Mouse (Mus musculus) cerebellum, postnatal 36 days (tissue): ENCODE measurements around the gene Cacna1d.

Experiments used
- DNase-seq, 2 experiments: peaks; one replicate each; pipeline ENCODE4 v3.0.0; 2021 to 2022; ENCODE audit warnings: mixed read lengths in 2 of 2

Gene Cacna1d

DNA sequence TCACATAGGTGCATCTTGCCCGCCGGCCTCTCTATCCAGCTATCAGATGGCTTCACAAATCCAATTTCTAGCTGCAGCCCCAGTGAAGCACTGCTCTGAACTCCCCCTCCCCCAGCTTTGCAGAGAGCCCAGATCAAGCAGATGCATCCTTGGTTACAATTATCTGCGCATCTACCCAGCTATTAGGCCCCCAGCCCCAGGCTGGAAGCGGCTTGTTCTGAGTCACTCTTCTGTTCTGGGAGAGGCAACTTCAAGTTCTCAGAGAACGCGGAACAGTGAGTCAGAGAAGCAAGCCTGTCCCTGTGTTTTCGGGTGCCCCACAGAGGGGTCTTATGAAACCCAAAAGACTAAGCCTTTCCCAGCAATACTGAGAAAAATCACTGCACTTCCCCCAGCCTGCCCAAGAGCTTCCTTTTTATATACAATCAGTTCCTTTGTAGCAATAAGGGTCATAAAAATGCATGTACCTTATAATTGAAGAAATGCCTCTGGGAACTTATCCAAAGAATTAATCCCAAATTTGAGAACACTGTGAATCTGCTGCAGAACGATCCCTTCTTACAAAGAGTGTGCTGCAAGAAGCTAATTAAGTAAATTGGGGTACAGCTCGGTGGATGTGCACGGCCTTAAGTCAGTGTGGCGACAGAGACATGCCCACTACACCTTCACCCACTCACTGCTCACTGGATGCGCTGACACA lies 235.4 kb downstream of the Cacna1d start:
- no peak for DNase-seq

DNA sequence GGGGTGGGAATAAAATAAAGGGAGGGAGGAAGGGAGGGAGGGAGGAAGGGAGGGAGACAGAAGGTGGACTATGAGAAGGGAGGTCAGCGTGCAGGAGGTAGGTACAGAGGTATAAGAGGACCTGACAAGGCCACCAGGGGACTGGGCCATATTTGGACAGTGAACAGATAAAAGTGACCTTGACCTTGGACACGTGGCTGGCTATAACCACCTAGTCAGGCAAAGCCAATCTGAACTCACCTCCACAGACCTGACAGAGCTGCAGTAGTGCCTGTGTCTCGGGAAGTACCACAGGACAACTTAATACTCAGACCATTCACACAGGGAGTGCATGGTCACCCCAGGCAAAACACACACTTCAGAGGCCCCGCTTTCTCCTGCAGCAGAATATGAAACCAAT lies 236.5 kb downstream of the Cacna1d start:
- no peak for DNase-seq

DNA sequence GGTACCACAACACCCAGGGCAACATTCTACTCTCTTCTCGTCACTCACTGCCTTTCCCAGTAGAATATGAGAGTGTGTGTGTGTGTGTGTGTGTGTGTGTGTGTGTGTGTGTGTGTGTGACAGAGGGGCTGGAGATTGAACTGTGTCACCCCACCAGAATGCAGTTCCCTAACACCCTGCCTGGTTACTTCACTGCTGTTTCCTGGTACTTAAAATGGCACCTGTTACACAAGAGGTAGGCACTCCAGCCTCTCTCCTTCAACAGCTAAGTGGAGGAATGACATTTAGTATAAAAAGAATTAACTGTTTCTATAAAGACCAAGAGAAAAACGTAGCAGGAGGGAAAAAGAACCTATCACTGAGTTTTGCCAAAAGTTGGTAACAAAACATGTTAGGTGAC lies 238.4 kb downstream of the Cacna1d start:
- DNase-seq = no peak

DNA sequence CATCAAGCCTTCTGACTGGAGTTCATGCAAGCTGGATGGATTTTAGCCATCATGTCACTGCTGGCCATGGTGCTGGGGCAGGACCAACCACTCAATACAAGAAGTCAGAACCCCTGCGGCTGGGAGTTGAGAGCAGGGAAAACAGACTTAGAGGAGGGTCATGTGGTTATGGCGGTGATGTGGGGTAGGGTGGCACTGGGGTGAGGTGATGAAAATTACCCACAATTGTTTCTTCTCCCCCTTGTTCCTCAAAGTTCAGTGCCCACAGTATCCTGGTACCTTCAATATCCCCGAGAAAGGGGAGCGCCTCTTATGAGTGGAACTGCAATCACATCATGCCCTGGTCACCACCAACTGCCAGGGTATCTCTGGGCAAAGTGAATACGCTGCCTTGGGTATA lies 239.9 kb downstream of the Cacna1d start:
- DNase-seq = no peak

DNA sequence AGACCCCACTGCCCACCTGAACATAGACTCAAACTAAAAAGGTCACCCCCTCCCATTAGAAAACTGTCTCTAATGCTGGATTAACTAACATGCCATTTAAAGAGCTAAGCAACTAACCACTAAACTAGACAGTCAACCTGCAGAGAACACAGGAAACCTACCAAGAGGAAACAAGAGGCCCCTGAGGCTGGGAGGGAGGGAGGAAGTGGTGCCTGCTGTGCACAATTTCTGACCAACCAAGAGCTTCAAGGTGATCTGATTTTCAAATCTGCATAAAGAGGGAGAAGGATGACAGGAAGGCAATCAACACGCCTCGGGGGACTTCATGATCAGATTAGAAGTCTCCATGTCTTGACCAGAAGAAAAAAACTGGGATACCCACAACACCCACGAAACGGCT lies 241.7 kb downstream of the Cacna1d start:
- DNase-seq = no peak

DNA sequence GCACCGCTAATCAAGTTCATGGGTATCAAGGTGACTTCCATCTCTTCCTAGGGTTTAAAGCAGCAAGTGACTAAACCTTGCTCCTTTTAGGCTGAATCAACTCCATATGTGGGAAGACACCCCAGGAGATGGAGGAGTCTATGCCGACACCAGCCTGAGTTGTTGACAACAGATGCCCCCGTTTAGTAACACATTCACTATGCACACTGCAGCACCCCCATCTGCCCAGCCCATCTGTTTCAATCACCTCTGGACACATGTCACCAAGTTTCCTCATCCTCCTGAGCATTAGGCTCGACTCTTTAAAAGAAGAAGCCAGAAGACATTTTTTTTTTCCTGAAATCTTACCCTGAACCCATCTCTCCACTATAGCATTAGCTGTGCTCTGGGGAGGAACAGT lies 242.4 kb downstream of the Cacna1d start:
- no peak for DNase-seq

DNA sequence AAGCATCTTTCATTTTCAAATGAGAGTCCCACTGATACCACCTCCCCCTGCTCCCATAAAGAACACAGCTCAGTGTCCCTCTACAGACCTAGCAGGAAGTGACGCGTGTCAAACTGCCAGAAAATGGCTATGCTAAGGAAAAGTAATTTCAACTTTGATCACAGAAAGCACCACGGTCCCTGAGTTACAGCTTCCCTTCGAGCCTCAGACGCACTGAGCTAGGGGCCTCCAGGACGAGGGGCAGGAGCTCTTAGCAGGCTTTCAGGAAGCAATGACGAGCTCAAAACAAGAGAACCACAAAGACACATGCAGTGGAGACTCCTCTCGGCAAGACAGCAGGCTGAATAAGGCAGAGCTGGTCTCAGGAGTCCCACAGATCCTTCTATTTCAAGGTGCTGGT lies 243.1 kb downstream of the Cacna1d start:
- no peak for DNase-seq

DNA sequence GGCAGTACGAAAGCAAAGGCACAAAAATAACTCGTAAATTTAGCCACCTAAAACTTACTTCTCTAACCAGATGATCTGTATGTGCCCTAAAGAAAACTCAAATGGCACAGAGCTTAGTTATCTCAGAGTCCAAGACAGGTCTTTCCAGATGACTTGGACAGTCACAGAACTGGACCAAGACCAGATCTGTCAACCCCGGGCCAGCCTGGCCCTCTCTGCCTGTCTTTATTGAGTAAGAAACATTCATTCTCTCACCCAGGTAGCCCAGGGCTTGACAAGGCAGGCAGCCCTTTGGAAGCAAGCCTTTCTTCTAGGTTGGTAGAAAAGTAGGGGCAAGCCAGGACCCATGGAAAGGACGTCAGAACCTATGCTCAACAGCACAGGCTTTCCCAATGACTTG lies 243.6 kb downstream of the Cacna1d start:
- no peak for DNase-seq

DNA sequence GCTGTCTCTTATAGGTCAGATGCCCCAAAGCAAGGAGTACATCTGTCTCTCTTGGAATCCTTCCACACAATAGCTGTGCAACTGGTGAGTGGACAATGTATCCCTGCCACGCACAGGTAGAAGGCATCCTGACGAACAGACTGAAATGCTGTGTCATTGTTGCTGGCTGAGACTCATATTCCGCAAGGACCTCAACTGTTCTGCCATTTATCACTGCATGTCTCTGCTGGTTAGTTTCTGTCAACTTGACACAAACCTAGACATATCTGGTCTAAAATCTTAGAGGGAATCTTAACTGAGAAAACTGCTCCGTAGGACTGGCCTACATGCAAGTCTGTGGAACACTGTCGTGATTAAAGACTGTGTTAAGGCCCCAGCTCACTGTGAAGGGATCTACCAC lies 246.5 kb downstream of the Cacna1d start:
- DNase-seq = no peak

DNA sequence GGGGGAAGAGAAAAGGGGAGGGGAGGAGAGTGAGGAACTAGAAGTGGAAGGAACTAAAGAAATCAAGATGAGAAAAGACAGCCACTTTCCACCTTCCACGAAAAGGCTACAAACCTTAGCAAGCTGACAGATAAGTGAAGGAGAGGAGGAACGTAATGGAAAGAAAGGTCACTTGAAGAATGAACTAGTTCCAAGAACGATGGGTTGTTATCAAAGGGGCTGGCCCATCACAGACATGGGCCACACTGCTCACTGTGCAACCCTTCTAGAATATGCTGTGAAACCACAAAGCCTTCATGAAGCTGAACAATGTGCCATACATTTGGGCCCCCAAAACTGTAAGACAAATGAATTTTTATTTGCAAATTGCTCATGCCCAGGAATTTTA lies 248.4 kb downstream of the Cacna1d start:
- no peak for DNase-seq

DNA sequence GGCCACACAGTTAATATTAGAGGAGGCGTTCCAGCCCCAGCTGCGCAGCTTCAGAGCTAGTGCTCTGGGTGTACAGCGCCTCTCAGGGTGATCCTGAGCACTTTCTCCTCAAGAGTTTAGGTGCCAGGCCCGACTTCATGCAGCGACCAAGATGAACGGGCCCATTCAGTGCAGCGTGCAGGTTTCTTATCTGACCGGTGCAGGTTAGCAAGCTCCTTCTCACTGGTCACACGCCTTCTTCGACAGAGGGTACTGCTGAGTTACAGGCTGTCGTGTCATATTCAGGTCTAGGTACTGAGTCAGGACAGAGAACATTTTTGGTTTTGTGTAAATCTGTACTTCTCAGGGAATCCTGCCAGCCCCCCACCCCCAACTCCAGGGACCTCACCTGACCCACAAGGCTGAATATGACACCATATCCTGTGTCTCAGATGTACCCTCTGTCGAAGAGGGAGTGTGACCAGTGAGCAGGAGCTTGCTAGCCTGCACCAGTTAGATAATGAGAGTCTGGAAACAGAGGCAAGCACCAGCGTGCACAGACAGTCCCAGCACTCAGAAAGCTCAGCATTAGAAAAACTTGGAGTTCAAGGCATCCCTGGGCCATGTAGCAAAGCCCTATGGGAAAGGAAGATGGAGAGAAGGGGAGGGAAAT lies 249.0 kb downstream of the Cacna1d start:
- DNase-seq = no peak

DNA sequence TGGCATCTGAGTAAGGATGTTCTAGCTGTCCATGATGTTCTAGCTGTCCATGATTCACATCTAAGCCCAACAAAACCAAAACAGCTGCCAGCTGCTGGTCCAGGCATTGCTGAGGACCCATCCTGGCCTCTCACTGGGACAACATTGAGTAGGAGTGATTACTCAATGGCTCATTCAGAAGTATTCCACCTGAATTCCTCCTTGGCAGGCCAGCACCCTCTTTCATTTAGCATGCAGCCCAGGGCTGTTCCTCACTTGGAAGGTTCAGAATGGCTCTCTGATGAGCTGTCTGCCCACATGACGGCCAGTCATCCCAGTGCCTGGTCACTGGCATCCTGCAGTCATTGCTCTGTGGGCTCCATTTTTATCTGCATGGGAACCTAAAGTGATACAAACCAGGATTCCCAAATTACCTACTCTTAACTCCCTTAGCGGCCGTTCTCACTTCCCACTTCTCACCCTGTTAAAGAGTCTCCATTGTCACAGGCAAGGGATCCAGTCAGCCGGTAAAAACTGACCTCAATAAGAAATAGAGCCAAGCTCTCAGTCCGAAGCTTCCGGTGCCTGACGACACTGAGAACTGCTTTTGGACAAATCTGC lies 250.2 kb downstream of the Cacna1d start:
- DNase-seq = no peak

DNA sequence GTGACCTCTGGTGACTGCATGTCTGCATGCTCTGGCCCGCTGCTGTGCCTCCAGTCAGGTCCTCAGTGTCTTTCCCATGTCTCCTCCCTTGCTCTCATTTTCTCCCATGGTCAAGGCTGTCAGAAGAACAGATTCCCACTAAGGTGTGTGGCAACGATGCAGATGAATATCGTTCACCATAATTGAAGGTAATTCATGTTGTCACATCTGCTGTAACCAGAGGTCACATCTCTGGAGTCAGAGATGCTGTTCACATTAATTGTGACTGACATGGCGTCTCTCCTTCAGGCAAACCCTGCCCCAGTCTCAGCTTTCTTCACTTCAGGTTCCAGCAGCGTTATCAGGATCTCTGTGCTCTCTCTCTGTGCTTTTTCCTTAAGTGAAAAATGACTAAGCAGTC lies 252.4 kb downstream of the Cacna1d start:
- no peak for DNase-seq

DNA sequence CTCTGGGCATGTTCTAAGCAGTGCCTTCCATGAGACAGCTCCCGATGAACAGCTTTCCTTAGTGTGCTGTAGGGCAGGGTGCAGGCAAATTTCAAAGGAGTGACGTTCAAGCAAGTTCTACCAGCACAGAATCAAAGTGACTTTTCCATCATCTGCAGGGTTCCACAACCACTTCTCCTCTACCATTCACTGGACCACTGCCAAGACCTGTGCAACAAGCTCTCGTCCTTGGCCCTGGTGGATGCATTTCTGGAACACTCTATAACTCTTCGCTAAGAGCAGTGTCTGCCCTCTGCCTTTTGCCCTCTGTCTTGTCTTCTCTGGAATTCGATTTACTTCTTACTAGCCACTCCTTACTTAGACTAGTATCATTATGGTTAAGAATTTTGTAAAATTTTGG lies 266.1 kb downstream of the Cacna1d start:
- no peak for DNase-seq

DNA sequence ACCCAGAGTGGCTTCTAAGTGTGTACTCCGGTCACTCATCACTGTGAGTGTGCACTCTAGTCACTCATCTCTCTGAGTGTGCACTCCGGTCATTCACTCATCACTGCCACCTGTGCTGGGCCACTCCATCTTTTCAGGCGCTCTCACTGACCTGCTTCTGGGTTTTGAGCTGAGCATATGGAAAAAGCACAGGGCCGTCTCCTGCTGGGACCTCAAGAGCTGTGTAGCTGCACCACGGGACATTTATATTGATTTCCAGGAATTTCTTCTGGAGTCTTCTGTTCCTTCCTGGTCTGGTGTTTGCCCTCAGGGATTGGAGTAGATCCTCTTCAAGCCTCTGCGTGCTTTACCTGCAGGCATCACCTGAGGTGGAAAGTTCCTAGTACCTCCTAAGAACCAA lies 269.2 kb downstream of the Cacna1d start:
- peak; percentile 50 to 52 for DNase-seq

DNA sequence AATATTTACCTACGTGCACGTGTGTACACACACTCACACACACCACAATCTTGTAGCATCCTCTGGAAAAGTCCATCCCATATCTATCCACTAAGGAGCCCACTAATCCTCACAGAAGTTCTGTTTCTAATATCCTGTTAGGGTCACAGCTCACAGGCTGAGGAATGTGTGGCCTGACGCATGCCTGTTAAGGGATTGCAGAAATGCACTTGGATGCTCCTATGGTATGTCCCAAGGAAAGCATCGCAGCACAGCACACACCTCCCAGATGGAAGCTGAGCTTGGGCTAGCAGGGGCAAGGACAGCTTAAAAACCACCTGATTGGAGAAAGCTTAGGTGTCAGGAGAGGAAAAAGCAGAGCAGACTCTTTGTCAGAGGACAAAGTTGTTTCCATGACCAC lies 271.4 kb downstream of the Cacna1d start:
- no peak for DNase-seq

DNA sequence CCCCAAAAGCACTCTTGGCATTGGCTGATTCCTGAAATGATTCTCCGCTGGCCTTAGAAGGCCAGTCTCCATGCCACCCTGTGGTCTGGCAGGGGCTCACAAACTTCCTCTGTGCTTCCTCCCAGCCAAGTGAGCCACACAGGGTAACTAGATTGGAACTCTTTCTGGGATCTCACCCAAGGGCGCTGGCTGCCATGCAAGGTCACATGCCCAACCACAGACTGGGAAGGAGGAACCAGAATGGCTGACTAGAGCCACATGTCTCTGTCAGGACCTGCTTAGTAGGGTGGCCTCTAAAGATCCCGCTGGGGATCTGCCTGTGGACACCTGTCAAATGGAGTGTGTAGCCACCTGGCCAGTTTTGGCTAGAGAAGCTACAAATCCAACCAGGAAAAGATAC lies 273.1 kb downstream of the Cacna1d start:
- peak; percentile 92 to 95 for DNase-seq

DNA sequence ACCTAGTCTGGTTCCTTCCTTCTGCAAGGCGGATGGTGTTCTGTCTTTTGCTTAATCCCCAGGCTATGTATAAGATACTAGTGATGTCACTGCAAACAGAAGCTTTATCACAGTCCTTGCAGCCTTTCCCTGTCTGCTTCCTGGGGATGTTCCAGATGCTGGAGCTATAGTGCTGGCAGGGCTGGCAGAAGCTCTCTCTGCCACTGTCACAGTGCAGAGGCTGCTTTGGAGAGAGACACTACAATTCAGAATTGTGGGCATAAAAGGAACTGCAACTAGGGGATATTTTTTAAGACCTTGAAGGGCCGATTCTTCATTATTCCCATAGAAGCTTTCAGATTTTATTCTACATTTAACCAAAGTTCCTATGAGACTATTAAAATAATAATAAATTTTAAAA lies 274.1 kb downstream of the Cacna1d start:
- no peak for DNase-seq

DNA sequence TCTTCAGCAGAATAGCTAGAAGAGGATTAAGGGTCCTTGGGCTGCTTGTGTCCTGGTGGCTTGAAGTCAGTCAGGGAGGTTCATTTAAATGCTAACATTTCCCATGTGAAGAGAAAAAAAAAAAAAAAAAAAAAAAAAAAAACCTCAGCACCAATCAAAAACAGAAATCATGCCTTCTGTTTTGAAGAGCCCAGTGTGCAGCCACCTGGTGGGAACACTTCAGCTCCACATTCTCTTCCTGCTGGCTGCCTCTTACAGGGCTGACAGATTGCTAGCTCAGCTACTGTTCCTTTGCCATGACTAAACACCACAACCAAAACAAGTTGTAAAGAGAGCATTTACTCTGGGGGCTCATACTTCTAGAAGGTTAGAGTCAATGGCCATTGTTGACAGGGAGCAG lies 283.1 kb downstream of the Cacna1d start:
- DNase-seq = peak; percentile 51 to 57

DNA sequence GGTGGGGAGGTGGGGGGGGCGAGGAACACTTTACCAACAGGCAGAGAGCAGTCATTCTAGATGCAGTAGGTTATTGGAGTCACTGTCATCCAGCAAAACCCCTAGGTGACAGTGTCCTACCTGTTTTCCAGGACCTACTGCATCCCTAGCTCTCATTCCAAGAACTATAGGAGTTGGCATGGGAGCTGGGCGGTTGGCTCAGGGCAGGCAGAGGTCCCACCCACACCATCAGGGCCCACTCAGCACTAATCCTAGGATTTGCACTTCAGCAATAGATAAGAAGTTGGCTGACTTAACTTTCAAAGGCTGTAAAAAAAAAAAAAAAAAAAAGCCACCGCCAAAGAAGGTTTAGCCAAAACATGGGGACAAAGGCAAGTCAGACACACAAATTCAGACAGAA lies 285.4 kb downstream of the Cacna1d start:
- DNase-seq = peak in 1 of 2 experiments; percentile 12

DNA sequence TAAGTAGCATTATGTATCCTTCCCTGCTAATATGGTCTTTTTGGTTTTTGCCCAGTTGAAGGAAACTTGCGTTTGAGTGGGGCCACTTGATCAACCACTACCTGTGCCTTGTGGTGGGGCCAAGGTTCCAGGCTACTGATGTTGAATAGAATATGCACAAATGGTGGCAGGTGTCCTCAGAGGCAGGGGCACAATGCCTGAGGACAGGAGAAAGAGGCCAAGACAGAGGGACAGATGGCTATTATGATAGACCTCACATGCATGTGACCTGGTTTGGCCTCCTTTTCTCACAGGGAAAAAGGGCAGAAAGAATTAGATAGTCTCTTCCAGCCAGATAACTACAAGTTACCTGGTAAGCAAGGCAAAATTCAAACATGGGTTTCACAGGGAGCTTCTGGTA lies 286.7 kb downstream of the Cacna1d start:
- DNase-seq = peak; percentile 60 to 62

DNA sequence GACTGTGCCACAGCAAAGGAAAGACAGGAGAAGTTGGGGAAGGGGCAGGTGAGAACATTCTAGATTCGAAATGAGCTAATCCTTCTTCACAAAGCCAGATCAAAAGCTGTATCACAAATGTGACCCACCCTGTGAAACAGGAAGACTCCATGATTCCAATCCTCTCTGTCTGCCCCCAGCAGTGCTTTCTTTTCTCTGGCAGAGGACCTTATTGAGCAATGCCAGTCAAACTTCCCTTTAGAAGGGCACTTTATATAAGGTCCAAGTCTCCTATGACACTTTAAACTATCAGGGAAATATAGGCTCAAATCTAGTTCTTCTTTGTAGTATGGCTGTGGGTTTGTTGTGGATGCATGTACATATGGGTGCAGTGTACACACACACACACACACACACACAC lies 290.9 kb downstream of the Cacna1d start:
- DNase-seq = no peak

DNA sequence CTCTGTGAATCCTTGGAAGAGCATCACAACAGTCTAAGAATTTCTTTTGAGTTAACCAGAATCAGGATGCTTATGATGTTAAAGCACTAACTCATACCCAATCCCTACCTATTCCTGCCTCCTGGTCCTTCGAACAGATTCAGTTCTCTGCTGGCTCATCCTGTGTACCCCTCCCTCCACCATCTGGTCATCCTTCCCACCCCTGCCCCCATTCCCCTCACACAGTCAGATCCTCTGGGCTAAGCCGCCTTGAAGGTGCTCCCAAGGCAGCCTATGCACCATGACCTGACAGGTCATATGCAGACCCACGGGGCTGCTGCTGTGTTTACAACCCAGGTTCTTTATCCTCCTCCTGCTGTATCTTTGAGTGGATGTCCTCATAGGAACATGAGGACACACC lies 292.4 kb downstream of the Cacna1d start:
- DNase-seq = no peak

DNA sequence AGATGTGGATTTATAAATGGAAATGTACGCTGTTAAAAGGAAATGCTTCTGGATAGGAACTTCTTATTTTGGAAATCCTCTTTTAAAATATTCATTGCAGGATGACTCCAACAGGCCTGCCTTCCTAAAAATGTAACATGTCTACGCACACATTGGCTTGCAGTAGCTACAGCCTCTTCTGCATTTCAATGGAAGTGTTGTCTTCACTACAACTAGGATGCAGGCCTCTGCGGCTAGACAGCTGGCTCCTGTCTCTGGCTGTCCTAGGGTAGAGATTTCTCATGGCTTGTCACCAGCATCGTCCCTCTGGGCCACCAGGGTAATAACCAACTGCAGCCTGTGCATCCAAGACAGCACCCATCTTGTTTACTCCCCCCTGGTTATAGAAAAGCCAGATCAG lies 293.1 kb downstream of the Cacna1d start:
- DNase-seq = no peak

DNA sequence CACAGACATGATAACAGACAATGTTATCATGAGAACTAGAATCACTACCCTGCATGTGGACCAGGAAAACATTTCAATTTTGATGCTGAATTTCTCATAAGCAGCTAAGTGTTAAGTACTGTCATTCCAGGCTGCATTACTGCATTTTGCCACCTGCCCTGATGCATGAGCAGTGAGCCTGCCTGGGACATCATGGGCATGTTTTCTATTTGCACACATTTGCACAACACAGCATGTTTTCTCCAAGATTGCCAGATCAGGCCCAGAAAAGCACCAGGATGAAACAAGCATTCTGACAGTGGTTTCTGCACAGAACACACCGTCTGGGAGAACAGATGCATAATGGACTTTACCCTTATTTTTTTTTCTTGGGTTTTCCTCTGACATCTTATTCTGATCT lies 294.3 kb downstream of the Cacna1d start:
- no peak for DNase-seq
